Mouse (Mus musculus) urinary bladder, postnatal 4 days (tissue): ENCODE results near the gene Gm11127.
"Not testable (repeated sequence)": the region's sequence is repeated elsewhere in the genome, so short reads cannot be mapped to it uniquely, and the experiment has no call there.

Source experiments
- DNase-seq, 2 experiments: peaks; one replicate each; pipeline ENCODE4 v3.0.0; 2021 to 2022; ENCODE audit warnings: low spot score in 2 of 2

Gm11127 gene

GRCm38 (mm10) chr17:36031583-36032331 is 26.4 kb downstream of the Gm11127 start:
- DNase-seq = peak in 1 of 2 experiments; percentile 21

GRCm38 (mm10) chr17:36030703-36031582 is 27.2 kb downstream of the Gm11127 start:
- peak in 1 of 2 experiments; percentile 16 for DNase-seq

GRCm38 (mm10) chr17:36030046-36030702 is 28.0 kb downstream of the Gm11127 start:
- not testable (repeated sequence) for DNase-seq

- DNase-seq = no peak
These were observed 29.1 kb downstream of the Gm11127 start for GRCm38 (mm10) chr17:36028879-36029619.

GRCm38 (mm10) chr17:36027663-36028062 is 30.5 kb downstream of the Gm11127 start:
- no peak for DNase-seq

- no peak for DNase-seq
These were observed 32.3 kb downstream of the Gm11127 start for GRCm38 (mm10) chr17:36025901-36026300.

GRCm38 (mm10) chr17:36025197-36025596 is 33.0 kb downstream of the Gm11127 start:
- DNase-seq = no peak

GRCm38 (mm10) chr17:36023710-36024654 is 34.2 kb downstream of the Gm11127 start:
- no peak for DNase-seq

GRCm38 (mm10) chr17:36022922-36023321 is 35.2 kb downstream of the Gm11127 start:
- DNase-seq = no peak

- DNase-seq = no peak
These were observed 36.1 kb downstream of the Gm11127 start for GRCm38 (mm10) chr17:36022098-36022497.

- DNase-seq = no peak
These were observed 36.9 kb downstream of the Gm11127 start for GRCm38 (mm10) chr17:36021309-36021708.

- DNase-seq = peak in 1 of 2 experiments; percentile 58
These were observed 37.7 kb downstream of the Gm11127 start, which contains the start of gene H2-T24 for GRCm38 (mm10) chr17:36020191-36021073. Gene H2-T24 (minus strand): TSS chr17:36020560.

- DNase-seq = no peak
These were observed 38.7 kb downstream of the Gm11127 start for GRCm38 (mm10) chr17:36019519-36019918.

GRCm38 (mm10) chr17:36018979-36019378 is 39.2 kb downstream of the Gm11127 start:
- DNase-seq = no peak

GRCm38 (mm10) chr17:36017046-36017445 is 41.1 kb downstream of the Gm11127 start:
- no peak for DNase-seq

- no peak for DNase-seq
These were observed 43.2 kb downstream of the Gm11127 start for GRCm38 (mm10) chr17:36014977-36015376.
